Mouse (Mus musculus) limb, embryonic 12.5 days (tissue): Measurements from ENCODE around the gene Rsad1. TPM values are rescaled to one million over a fixed set of nuclear protein-coding genes. Genes with fewer than 3 reads are reported as not detected.

ENCODE experiments used
- ATAC-seq: fragments of 200-750 bp; cut with Nextera tagmentation; 2 replicates; pipeline ENCODE4 v1.8.0; 2017; ENCODE audit warnings: low read depth, moderate TSS enrichment; ENCODE audit not compliant: insufficient number of reproducible peaks, insufficient read depth, low FRiP score, low TSS enrichment
- H3K27ac ChIP-seq: fragments of 300-500 bp; sonication (generic); 2 replicates; pipeline ENCODE4 v1.5.1; 2016; ENCODE audit warnings: mild to moderate bottlenecking, moderate library complexity
- H3K27me3 ChIP-seq: fragments of 300-500 bp; sonication (generic); 2 replicates; pipeline ENCODE4 v1.6.1; 2016; ENCODE audit warnings: mild to moderate bottlenecking, moderate library complexity
- H3K36me3 ChIP-seq: fragments of 300-500 bp; sonication (generic); 2 replicates; pipeline ENCODE4 v1.6.1; 2016; ENCODE audit warnings: mild to moderate bottlenecking, moderate library complexity
- H3K4me1 ChIP-seq: fragments of 300-500 bp; sonication (generic); replicated peaks from 2 replicates; pipeline ENCODE4 v1.6.1; 2016
- H3K4me2 ChIP-seq: fragments of 300-500 bp; sonication (generic); 2 replicates; pipeline ENCODE4 v1.6.1; 2016; ENCODE audit warnings: mild to moderate bottlenecking, moderate library complexity
- H3K4me3 ChIP-seq: fragments of 300-500 bp; sonication (generic); replicated peaks from 2 replicates; pipeline ENCODE4 v1.5.1; 2016; ENCODE audit warnings: mild to moderate bottlenecking
- H3K9ac ChIP-seq: fragments of 300-500 bp; sonication (generic); replicated peaks from 2 replicates; pipeline ENCODE4 v1.6.1; 2016; ENCODE audit warnings: mild to moderate bottlenecking, moderate library complexity
- H3K9me3 ChIP-seq: fragments of 300-500 bp; sonication (generic); 2 replicates; pipeline ENCODE4 v1.6.1; 2016; ENCODE audit warnings: mild to moderate bottlenecking, moderate library complexity
- WGBS: fragments of 180-500 bp; shearing (Covaris S2); methylation state at CpG from one replicate; pipeline ENCODE4 v1.1.7; 2016; 5-methylcytosine and 5-hydroxymethylcytosine counted together
- polyA plus RNA-seq: library from polyadenylated mRNA; unstranded; fragments of >200 nt; fragmentation: Nextera tagmentation; extraction: Ambion mirVana; gene quantifications from 2 replicates; pipeline ENCODE4 v1.2.1, GENCODE M21; 2016

Rsad1 gene
- polyA plus RNA-seq, 1 experiment from 2014 or later = 5.7 TPM

GRCm38 (mm10) chr11:94491749-94492099 lies 57.3 kb downstream of the Rsad1 start:
- no peaks in the 10 kb centered on the region for H3K9me3 ChIP-seq
- H3K27me3 ChIP-seq = peaks cover 35% of the 10 kb centered on the region; the same call in 1 of the 2 replicates
- no peak overlapping the region for H3K27ac ChIP-seq
- H3K4me1 ChIP-seq = peaks cover 26% of the 10 kb centered on the region
- no peak for ATAC-seq
- H3K4me3 ChIP-seq = peak overlapping the region; percentile 59
- H3K36me3 ChIP-seq = no peaks in the 10 kb centered on the region
- no peak overlapping the region; the same call in 1 of the 2 replicates for H3K9ac ChIP-seq
- peak overlapping the region; percentile 83 for H3K4me2 ChIP-seq
- 65% methylated on average over 7 of the region's 7 CpGs for WGBS

DNA sequence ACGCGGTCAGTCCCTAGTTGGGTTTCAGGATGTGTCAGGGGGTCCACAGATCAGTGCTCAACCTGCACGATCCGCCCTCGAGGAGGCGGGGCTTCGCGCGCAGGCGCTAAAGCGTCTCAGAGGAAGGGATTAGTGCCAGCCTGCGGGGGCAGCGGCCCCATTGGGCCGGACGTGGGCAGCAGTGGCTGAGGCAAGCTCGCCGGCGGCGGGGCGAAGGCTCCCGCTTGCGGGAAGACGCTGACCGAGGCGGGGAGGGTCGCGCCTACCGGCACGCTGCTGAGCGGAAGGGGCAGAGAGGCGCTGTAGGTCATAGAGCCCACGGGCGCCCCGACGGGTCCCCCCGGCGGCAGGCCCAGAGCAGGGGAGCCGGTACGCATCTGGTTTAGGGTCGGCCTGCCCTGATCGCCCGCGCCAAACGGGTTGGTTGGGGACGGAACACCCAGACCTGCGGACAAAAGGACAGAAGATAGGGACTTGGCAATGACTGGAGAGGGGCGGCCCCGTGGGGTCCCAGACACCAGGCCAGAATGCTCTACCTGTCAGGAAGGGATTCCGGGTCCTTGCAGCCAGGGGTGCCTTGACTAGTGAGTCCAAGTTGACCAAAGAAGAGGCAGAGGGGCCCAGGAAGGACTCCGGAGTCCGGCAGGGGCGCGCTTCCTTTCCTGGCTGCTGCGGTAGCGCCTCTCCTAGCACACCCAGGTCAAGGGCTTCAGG lies 57.9 kb downstream of the Rsad1 start:
- WGBS = 6% methylated on average over 55 of the region's 55 CpGs
- H3K4me3 ChIP-seq = peak overlapping the region; percentile 59
- H3K27ac ChIP-seq = no peak overlapping the region; the same call in 1 of the 2 replicates
- no peaks in the 10 kb centered on the region for H3K36me3 ChIP-seq
- H3K4me2 ChIP-seq = peak overlapping the region; percentile 83
- H3K9ac ChIP-seq = peak overlapping the region; percentile 76
- H3K27me3 ChIP-seq = peaks cover 38% of the 10 kb centered on the region; the same call in 1 of the 2 replicates
- 0 out of 2 replicates have a peak, but pooled peaks have one; percentile 8 for ATAC-seq
- H3K9me3 ChIP-seq = no peaks in the 10 kb centered on the region
- peaks cover 28% of the 10 kb centered on the region for H3K4me1 ChIP-seq

Other genes with a start within 250 kb of the Rsad1 start
- gene Luc7l3, start 227.3 kb downstream of the Rsad1 start, polyA plus RNA-seq = 143 and 148 TPM in 2 replicates
- 23.9 and 35.0 TPM in 2 replicates for gene Ankrd40, start 221.3 kb downstream of the Rsad1 start, polyA plus RNA-seq
- gene Abcc3, start 156.3 kb downstream of the Rsad1 start, polyA plus RNA-seq = 0.63 and 0.84 TPM in 2 replicates
- gene Cacna1g, start 75.1 kb downstream of the Rsad1 start, polyA plus RNA-seq = 25.5 and 26.9 TPM in 2 replicates
- 0.20 and 0.40 TPM in 2 replicates for gene Spata20, start 63.1 kb downstream of the Rsad1 start, polyA plus RNA-seq
- 2.8 and 4.1 TPM in 2 replicates for gene Epn3, start 49.3 kb downstream of the Rsad1 start, polyA plus RNA-seq
- 5.1 and 7.0 TPM in 2 replicates for gene Mycbpap, start 27.5 kb downstream of the Rsad1 start, polyA plus RNA-seq
- 3.6 and 5.3 TPM in 2 replicates for gene Chad, start 15.8 kb upstream of the Rsad1 start, polyA plus RNA-seq
- gene Acsf2, start 52.6 kb upstream of the Rsad1 start, polyA plus RNA-seq = 5.0 and 6.0 TPM in 2 replicates
- 205 and 217 TPM in 2 replicates for gene Lrrc59, start 80.5 kb upstream of the Rsad1 start, polyA plus RNA-seq
- 144 and 148 TPM in 2 replicates for gene Mrpl27, start 104.5 kb upstream of the Rsad1 start, polyA plus RNA-seq
- 37.1 and 42.2 TPM in 2 replicates for gene Eme1, start 104.7 kb upstream of the Rsad1 start, polyA plus RNA-seq
- gene Xylt2, start 128.3 kb upstream of the Rsad1 start, polyA plus RNA-seq = 24.7 and 31.9 TPM in 2 replicates
- 0.13 and 0.17 TPM in 2 replicates for gene Gm11541, start 155.2 kb upstream of the Rsad1 start, polyA plus RNA-seq
- gene Cdc34b, start 192.5 kb upstream of the Rsad1 start, polyA plus RNA-seq = 0.18 TPM in 1 of 2 replicates, not detected in the other
- gene Tmem92, start 233.4 kb upstream of the Rsad1 start, polyA plus RNA-seq = not detected in 2 replicates